Mouse (Mus musculus): Measurements from ENCODE around the gene Nr1h3. TPM values are rescaled to one million over a fixed set of nuclear protein-coding genes. Genes with fewer than 3 reads are reported as not detected.

Nr1h3 gene
- polyA plus RNA-seq, 1 experiment from 2014 or later: 1.8 TPM

DNA sequence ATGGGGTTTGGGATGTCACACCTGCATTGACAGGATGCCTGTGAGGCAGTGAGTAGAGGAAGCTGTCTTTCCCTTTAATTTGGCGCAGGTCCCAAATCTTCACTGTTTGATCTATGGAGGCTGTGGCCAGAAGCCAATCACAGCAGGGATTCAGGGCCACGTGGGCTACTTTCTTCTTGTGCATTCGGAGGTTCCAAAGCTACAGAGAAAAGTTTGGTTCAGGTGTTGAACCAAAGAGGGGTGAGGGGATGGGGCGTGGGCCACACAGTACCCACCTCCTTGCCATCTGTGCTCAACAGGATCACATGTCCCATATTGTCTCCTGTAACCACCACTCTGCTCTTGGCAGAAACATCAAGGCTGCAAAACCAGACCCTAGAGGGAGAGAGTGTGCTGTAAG is 14.4 kb upstream of the Nr1h3 start:
- peaks cover 49% of the 10 kb centered on the region for H3K36me3 ChIP-seq
- H3K9ac ChIP-seq: no peak overlapping the region
- WGBS: 66% methylated on average over 4 of the region's 4 CpGs
- no peak overlapping the region for H3K4me2 ChIP-seq
- H3K27ac ChIP-seq: no peak overlapping the region
- H3K27me3 ChIP-seq: no peaks in the 10 kb centered on the region
- 0 out of 2 replicates have a peak, but pooled peaks cover 3% of the 10 kb centered on the region for H3K4me1 ChIP-seq (replicated peaks)
- H3K9me3 ChIP-seq: no peaks in the 10 kb centered on the region
- no peak for ATAC-seq (ENCODE audit: low FRiP score)
- no peak overlapping the region for H3K4me3 ChIP-seq

GRCm38 (mm10) chr2:91213311-91213710 is 10.7 kb upstream of the Nr1h3 start:
- H3K27ac ChIP-seq: no peak overlapping the region
- peaks cover 82% of the 10 kb centered on the region for H3K36me3 ChIP-seq
- ATAC-seq (ENCODE audit: low FRiP score): no peak
- no peaks in the 10 kb centered on the region for H3K9me3 ChIP-seq
- no peaks in the 10 kb centered on the region for H3K27me3 ChIP-seq
- H3K9ac ChIP-seq: no peak overlapping the region
- H3K4me3 ChIP-seq: no peak overlapping the region
- H3K4me2 ChIP-seq: no peak overlapping the region
- H3K4me1 ChIP-seq (replicated peaks): 0 out of 2 replicates have a peak, but pooled peaks cover 3% of the 10 kb centered on the region

DNA sequence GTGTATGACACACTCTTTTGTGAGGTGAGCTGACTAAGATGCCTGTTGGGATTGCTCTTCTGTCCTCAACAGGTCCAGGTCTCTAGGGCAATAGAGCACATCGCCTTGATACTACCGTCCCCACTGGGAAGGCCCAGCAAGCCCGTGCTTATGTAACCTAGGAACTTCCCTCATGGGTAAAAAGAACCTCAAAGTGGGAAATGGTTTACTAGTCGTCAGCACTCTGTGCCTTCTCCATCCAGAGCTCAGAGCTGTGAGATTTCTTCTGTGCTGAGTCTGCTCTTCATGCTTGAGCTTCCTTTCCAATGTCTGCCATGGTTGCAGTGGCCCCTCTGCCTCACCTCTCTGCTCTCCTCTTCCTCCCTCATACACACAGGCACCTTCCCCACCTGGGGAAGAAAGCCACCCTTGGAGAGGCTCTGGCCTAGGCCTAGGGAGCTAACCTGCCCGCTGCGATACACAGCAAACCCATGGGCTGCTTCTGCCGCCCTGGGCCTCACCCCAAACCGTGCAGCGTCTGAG is 3.7 kb upstream of the Nr1h3 start:
- Histone ChIP-seq H3K4me2 (no peak overlapping the region), H3K4me3 (no peak overlapping the region), H3K9ac (no peak overlapping the region), H3K9me3 (no peaks in the 10 kb centered on the region), H3K27ac (no peak overlapping the region), H3K36me3 (peaks cover 63% of the 10 kb centered on the region), H3K27me3 (no peaks in the 10 kb centered on the region), H3K4me1 (replicated peaks) (peaks cover 31% of the 10 kb centered on the region)
- ATAC-seq (ENCODE audit: low FRiP score): no peak
- WGBS: 93% methylated on average over 9 of the region's 9 CpGs

DNA sequence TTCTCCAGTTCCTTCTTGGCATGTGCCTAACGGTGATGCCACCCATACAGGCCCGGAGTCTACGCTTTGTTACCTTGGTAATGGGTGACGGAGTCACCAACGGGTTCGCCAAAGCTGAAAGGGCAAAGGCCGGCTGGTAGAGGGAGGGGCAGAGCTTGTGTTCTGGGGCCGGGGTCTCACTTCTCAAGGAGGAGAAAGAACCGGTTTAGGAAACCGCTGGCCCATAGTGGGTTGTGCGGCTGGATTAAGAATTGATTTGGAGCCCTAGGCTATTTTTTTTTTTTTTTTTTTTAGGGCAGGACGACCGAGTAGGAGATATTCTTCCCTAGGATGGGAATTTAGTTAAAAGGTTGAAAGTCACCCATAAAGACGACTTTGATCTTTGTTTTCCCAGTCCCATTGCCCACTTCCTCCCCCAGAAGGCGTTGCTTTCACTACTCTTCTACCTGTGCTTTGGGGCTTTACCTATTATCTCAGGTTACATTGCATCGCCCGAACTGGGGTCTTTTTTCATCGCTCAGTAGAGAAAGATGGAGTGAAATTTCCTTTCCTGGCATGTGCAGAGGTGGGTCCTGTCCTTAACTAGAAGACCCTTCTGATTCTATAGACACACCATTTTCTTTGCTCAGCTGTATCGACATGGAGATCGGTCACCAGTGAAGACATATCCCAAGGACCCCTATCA is 480 bp upstream of the Nr1h3 start:
- ATAC-seq (ENCODE audit: low FRiP score): peak; percentile 75; the same call in 1 of the 2 replicates
- Histone ChIP-seq H3K9ac (peak overlapping the region; percentile 91), H3K36me3 (peaks cover 35% of the 10 kb centered on the region), H3K4me1 (replicated peaks) (peaks cover 31% of the 10 kb centered on the region), H3K27ac (peak overlapping the region; percentile 94), H3K27me3 (no peaks in the 10 kb centered on the region), H3K4me2 (peak overlapping the region; percentile 86), H3K4me3 (peak overlapping the region; percentile 79), H3K9me3 (no peaks in the 10 kb centered on the region)
- WGBS: 14% methylated on average over 20 of the region's 20 CpGs

DNA sequence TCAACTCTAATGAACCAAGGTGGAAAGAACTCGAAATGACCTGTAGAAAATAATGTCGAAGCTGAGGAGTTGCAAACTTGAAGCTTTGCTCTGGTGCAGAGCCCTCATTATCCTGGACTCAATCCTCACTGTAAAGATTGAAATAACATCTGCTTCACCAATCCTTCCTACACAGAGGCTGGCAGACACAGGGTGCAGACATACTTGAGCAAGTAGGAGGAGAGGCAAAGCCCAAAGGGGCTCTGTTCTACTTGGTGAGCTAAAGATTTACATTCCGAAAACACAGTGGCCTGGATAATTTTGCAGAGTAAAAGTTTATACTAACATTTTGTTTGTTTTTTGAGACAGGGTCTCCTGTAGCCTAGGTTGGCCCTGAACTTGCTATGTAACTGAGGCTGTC is 3.7 kb downstream of the Nr1h3 start:
- Histone ChIP-seq H3K9ac (no peak overlapping the region), H3K4me2 (no peak overlapping the region), H3K4me3 (no peak overlapping the region), H3K27ac (no peak overlapping the region), H3K4me1 (replicated peaks) (peaks cover 29% of the 10 kb centered on the region), H3K27me3 (0 out of 2 replicates have a peak, but pooled peaks cover 3% of the 10 kb centered on the region), H3K36me3 (no peaks in the 10 kb centered on the region), H3K9me3 (no peaks in the 10 kb centered on the region)
- WGBS: 95% methylated on average over 3 of the region's 3 CpGs
- no peak for ATAC-seq (ENCODE audit: low FRiP score)

DNA sequence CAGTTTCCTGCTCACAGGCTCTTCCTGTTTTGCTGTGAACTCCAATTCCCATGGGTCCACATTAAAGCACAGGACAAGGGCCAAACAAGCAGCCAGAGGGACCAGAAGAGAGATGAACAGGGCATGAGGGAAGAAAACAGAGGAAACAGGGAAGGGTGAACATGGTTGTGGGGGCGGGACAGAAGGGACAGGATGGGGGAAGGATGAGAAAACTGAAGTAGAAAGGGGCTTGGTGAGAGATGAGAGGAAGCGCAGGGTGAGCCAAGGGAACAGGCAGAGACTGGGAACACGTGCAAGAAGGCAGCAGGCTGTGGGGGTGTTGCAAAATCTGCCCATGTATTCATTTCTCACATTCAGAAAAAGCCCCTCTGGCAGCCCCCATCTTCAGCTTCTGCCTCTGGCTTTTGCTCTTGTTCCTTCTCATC is 6.0 kb downstream of the Nr1h3 start:
- ATAC-seq (ENCODE audit: low FRiP score): no peak
- Histone ChIP-seq H3K4me2 (no peak overlapping the region), H3K27me3 (0 out of 2 replicates have a peak, but pooled peaks cover 10% of the 10 kb centered on the region), H3K9ac (no peak overlapping the region), H3K36me3 (no peaks in the 10 kb centered on the region), H3K4me1 (replicated peaks) (peaks cover 15% of the 10 kb centered on the region), H3K9me3 (no peaks in the 10 kb centered on the region), H3K4me3 (no peak overlapping the region), H3K27ac (no peak overlapping the region)
- WGBS: 73% methylated on average over 3 of the region's 3 CpGs

DNA sequence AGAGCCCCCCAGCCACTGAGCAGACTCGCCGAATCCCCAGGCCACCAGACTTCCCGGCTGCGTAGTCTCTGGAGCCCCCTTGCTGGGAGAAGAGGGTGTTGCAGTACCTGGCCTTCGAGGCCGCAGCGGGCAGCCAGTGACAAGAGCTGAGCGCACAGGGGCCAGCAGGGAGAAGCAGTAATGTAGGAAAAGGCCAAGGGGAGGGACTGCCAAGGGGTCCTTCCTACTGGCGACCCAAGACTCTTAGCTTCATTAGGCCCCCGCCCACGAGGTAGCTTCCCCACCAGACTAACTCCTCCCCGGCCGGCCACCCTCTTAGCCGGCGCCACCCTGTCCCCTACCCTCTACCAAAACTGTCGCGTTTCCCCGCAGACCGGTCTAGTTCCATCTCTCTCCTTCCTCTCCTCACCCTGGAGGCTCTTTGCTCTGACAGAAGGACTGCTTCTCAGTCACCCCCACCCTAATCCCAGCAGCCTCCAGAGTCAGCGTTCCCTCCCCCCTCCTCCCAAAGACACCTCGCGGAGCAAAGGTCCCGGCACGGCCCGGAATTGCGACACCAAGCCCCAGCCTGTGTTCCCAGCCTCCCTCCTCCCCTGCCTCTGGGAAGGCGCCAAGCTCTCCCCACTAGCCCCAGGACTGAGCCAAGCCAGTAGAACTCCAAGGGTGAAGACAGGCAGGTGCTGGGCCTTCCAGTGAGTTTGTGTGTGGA is 7.9 kb downstream of the Nr1h3 start:
- Histone ChIP-seq H3K9me3 (no peaks in the 10 kb centered on the region), H3K27me3 (0 out of 2 replicates have a peak, but pooled peaks cover 13% of the 10 kb centered on the region), H3K4me3 (peak overlapping the region; percentile 33), H3K4me2 (peak overlapping the region; percentile 57), H3K36me3 (no peaks in the 10 kb centered on the region), H3K4me1 (replicated peaks) (peaks cover 11% of the 10 kb centered on the region), H3K27ac (no peak overlapping the region), H3K9ac (peak overlapping the region; percentile 63)
- 3% methylated on average over 27 of the region's 27 CpGs for WGBS
- ATAC-seq (ENCODE audit: low FRiP score): peak; percentile 77

GRCm38 (mm10) chr2:91190501-91190900 is 12.1 kb downstream of the Nr1h3 start:
- Histone ChIP-seq H3K4me1 (replicated peaks) (peaks cover 11% of the 10 kb centered on the region), H3K9ac (no peak overlapping the region), H3K27me3 (0 out of 2 replicates have a peak, but pooled peaks cover 10% of the 10 kb centered on the region), H3K4me2 (no peak overlapping the region), H3K4me3 (no peak overlapping the region), H3K27ac (no peak overlapping the region), H3K9me3 (no peaks in the 10 kb centered on the region), H3K36me3 (no peaks in the 10 kb centered on the region)
- WGBS: 86% methylated on average over 16 of the region's 16 CpGs
- no peak for ATAC-seq (ENCODE audit: low FRiP score)

DNA sequence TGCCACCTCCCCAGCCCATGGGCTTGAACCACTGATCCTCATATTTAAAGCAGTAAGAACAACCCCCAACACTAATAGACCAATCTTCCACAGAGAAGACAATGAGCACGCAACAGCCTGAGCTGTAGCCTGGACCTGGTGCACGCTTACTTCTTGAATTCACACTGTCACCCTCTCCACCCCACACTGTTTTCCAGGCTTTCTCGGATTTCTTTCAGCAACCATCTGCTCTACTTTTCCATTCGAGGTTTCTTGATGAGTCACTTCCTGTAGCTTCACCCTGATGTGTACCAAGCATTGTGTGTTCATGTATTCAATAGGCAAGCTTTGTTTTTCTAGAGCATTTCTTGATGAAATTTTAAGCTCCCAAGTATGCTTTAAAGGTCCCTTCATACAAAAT is 15.2 kb downstream of the Nr1h3 start:
- no peak for ATAC-seq (ENCODE audit: low FRiP score)
- H3K9ac ChIP-seq: no peak overlapping the region
- H3K4me2 ChIP-seq: no peak overlapping the region
- peaks cover 10% of the 10 kb centered on the region for H3K4me1 ChIP-seq (replicated peaks)
- 75% methylated on average over 4 of the region's 4 CpGs for WGBS
- H3K27me3 ChIP-seq: 0 out of 2 replicates have a peak, but pooled peaks cover 3% of the 10 kb centered on the region
- no peaks in the 10 kb centered on the region for H3K9me3 ChIP-seq
- H3K4me3 ChIP-seq: no peak overlapping the region
- no peak overlapping the region for H3K27ac ChIP-seq
- H3K36me3 ChIP-seq: no peaks in the 10 kb centered on the region

GRCm38 (mm10) chr2:91186208-91186607 is 16.4 kb downstream of the Nr1h3 start:
- H3K36me3 ChIP-seq: no peaks in the 10 kb centered on the region
- H3K27me3 ChIP-seq: 0 out of 2 replicates have a peak, but pooled peaks cover 3% of the 10 kb centered on the region
- H3K9me3 ChIP-seq: no peaks in the 10 kb centered on the region
- WGBS: 77% methylated on average over 1 of the region's 1 CpGs
- no peak overlapping the region for H3K9ac ChIP-seq
- H3K27ac ChIP-seq: no peak overlapping the region
- ATAC-seq (ENCODE audit: low FRiP score): no peak
- peaks cover 19% of the 10 kb centered on the region for H3K4me1 ChIP-seq (replicated peaks)
- no peak overlapping the region for H3K4me3 ChIP-seq
- no peak overlapping the region for H3K4me2 ChIP-seq

DNA sequence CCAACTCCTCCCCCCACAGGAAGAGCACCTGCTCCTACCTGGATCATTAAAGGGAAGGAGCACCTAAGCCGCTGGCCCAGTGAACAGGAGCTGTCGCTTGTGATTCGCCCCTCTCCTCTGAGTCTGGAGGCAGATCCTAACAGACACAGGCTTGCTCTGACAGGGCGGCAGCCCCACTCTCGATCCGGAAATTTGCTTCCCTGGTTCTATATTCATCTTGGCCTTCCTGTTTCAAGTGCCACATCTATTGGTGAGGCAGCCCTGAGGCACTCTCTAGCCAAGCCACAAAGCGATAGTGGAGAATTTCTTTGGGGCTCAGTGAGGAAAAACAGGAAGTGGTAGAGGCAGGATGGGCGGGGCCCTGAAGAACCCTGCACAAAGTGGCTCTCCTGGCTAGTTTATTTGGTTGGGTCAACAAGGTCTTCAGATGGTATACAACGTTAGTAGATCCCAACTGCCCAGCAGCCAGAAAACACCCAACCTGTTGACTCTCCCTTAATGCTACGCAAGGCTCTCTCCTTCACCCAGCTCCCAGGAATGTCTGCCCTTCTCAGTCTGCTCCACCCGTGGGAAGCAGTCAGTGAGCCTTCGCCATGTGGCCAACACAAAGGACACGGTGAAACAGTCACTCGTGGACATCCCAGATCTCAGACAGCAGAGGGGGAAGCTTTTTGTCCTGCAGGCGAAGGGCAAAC is 18.8 kb downstream of the Nr1h3 start, which contains the start of gene Madd:
Madd (minus strand) TSS at position 127 of the 695 bp plus-strand sequence.
- peak; percentile 1; the same call in 1 of the 2 replicates for ATAC-seq (ENCODE audit: low FRiP score)
- WGBS: 71% methylated on average over 15 of the region's 15 CpGs

DNA sequence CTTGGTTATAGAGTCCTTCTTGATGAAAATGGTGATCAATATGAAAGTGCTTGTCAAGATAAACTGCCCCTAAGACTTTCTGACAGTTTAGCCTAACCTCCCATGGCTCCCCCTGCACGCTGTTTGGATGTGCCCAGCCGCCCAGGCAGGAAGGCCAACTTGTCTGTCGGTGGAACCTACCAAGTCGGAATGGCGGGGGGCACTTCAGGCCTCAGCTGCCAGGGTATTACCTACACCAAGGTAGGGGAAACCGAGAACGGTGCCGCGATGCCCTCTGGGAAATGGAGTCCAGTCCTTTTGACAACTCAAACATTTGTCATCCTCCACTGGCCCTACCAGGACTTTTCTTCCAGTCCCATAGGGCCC is 19.5 kb downstream of the Nr1h3 start:
- Histone ChIP-seq H3K36me3 (peaks cover 7% of the 10 kb centered on the region), H3K4me2 (peak overlapping the region; percentile 78), H3K27me3 (no peaks in the 10 kb centered on the region), H3K4me1 (replicated peaks) (peaks cover 36% of the 10 kb centered on the region), H3K27ac (peak overlapping the region; percentile 95), H3K4me3 (peak overlapping the region; percentile 90), H3K9me3 (no peaks in the 10 kb centered on the region), H3K9ac (peak overlapping the region; percentile 88)
- peak; percentile 98 for ATAC-seq (ENCODE audit: low FRiP score)
- WGBS: 0% methylated on average over 9 of the region's 9 CpGs

More for the DNA sequence above, 18.8 kb downstream of the Nr1h3 start, which contains the start of gene Madd:
- Histone ChIP-seq H3K4me3 (peak within 1 kb of the TSS; percentile 90), H3K27ac (peak within 1 kb of the TSS; percentile 95), H3K9ac (peak within 1 kb of the TSS; percentile 88), H3K4me2 (peak within 1 kb of the TSS; percentile 78), H3K9me3 (no peaks in the 10 kb centered on the region), H3K4me1 (replicated peaks) (peaks cover 36% of the 10 kb centered on the region), H3K36me3 (peaks cover 3% of the 10 kb centered on the region; the same call in 1 of the 2 replicates), H3K27me3 (no peaks in the 10 kb centered on the region)

Measured in hindbrain, embryonic 13.5 days (tissue).